Mouse (Mus musculus): Measurements from ENCODE around the gene Zc3hc1. TPM values are rescaled to one million over a fixed set of nuclear protein-coding genes. Genes with fewer than 3 reads are reported as not detected.
A peak's percentile ranks its signal among the peaks of the same experiment; 100 is the strongest.

The Zc3hc1 gene
- polyA plus RNA-seq, 1 experiment from 2014 or later, result 71.2 TPM

GRCm38 (mm10) chr6:30336912-30337311 is 53.9 kb downstream of the Zc3hc1 start:
- no peak for DNase-seq (ENCODE audit: low spot score)
- no peaks in the 10 kb centered on the region for H3K9me3 ChIP-seq
- no peak overlapping the region; the same call in 1 of the 2 replicates for H3K4me3 ChIP-seq
- H3K4me1 ChIP-seq, result peaks cover 24% of the 10 kb centered on the region
- no peaks in the 10 kb centered on the region for H3K36me3 ChIP-seq
- H3K27ac ChIP-seq, result 0 out of 2 replicates have a peak overlapping the region, but pooled peaks have one; percentile 42
- H3K27me3 ChIP-seq (ENCODE audit: insufficient read depth, poor library complexity, severe bottlenecking), result no peaks in the 10 kb centered on the region
- 29% methylated on average over 5 of the region's 5 CpGs for WGBS

- Histone ChIP-seq H3K4me3 (no peak overlapping the region), H3K4me1 (peaks cover 11% of the 10 kb centered on the region; the same call in 1 of the 2 replicates), H3K9me3 (no peaks in the 10 kb centered on the region), H3K27ac (no peak overlapping the region), H3K27me3 (ENCODE audit: insufficient read depth, poor library complexity, severe bottlenecking) (no peaks in the 10 kb centered on the region), H3K36me3 (no peaks in the 10 kb centered on the region)
- no peak for DNase-seq (ENCODE audit: low spot score)
- 58% methylated on average over 4 of the region's 4 CpGs for WGBS
Observed at GRCm38 (mm10) chr6:30332262-30332661, 58.6 kb downstream of the Zc3hc1 start.

GRCm38 (mm10) chr6:30330706-30331105 is 60.1 kb downstream of the Zc3hc1 start:
- 66% methylated on average over 5 of the region's 5 CpGs for WGBS
- H3K4me1 ChIP-seq, result peaks cover 5% of the 10 kb centered on the region; the same call in 1 of the 2 replicates

GRCm38 (mm10) chr6:30325932-30326501 is 64.8 kb downstream of the Zc3hc1 start:
- Histone ChIP-seq H3K27me3 (ENCODE audit: insufficient read depth, poor library complexity, severe bottlenecking) (no peaks in the 10 kb centered on the region), H3K4me3 (no peak overlapping the region), H3K4me1 (no peaks in the 10 kb centered on the region), H3K9me3 (no peaks in the 10 kb centered on the region), H3K27ac (0 out of 2 replicates have a peak overlapping the region, but pooled peaks have one; percentile 22), H3K36me3 (no peaks in the 10 kb centered on the region)
- 71% methylated on average over 3 of the region's 4 CpGs for WGBS
- no peak for DNase-seq (ENCODE audit: low spot score)

More at GRCm38 (mm10) chr6:30330706-30331105, 60.1 kb downstream of the Zc3hc1 start:
- Histone ChIP-seq H3K9me3 (no peaks in the 10 kb centered on the region), H3K36me3 (no peaks in the 10 kb centered on the region), H3K27ac (no peak overlapping the region), H3K4me3 (no peak overlapping the region), H3K27me3 (ENCODE audit: insufficient read depth, poor library complexity, severe bottlenecking) (no peaks in the 10 kb centered on the region)
- DNase-seq (ENCODE audit: low spot score), result no peak

DNA sequence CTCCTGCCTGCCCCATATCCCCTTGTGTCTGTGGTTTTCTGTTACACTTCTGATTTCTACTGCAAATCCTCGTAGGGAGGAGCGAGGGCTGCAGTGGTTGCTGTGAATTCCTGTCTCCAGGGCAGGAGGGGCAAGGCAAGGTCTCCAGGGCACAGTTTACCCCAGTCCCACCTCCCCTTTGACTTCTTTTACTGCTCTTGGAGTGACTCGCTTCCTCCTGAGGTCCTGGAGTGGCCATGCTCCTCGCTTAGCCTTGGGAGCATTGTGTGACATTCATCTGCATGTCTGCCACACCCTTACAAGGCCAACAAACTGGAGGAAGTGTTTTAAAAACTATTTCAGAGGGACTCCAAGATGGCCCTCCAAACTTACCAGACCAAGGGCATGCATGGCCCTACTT is 69.8 kb downstream of the Zc3hc1 start:
- no peak overlapping the region for H3K4me3 ChIP-seq
- no peaks in the 10 kb centered on the region for H3K9me3 ChIP-seq
- WGBS, result 53% methylated on average over 4 of the region's 4 CpGs
- H3K36me3 ChIP-seq, result no peaks in the 10 kb centered on the region
- no peak for DNase-seq (ENCODE audit: low spot score)
- H3K27ac ChIP-seq, result peak overlapping the region; percentile 25; the same call in 1 of the 2 replicates
- H3K4me1 ChIP-seq, result no peaks in the 10 kb centered on the region
- H3K27me3 ChIP-seq (ENCODE audit: insufficient read depth, poor library complexity, severe bottlenecking), result no peaks in the 10 kb centered on the region

DNA sequence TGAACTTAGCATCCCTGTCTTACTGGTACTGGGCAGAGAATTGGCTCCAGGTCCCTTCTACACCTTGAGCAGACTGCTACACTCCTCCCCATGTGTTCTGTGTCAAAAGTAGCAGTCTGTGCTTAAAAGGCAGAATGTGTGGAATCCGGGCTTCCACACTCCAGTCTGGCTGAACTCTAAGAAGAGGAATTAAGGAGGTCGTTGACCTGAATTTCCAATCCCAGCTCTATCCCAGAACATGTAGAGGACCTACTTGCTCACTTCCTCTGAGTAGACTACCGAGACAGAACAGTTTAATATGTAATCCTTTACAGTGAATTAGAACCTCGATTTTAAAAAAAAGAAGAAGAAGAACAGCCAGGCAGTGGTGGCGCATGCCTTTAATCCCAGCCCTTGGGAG is 71.6 kb downstream of the Zc3hc1 start:
- no peaks in the 10 kb centered on the region for H3K4me1 ChIP-seq
- no peaks in the 10 kb centered on the region for H3K36me3 ChIP-seq
- WGBS, result 76% methylated on average over 5 of the region's 5 CpGs
- H3K27ac ChIP-seq, result no peak overlapping the region
- H3K27me3 ChIP-seq (ENCODE audit: insufficient read depth, poor library complexity, severe bottlenecking), result no peaks in the 10 kb centered on the region
- no peak for DNase-seq (ENCODE audit: low spot score)
- H3K9me3 ChIP-seq, result no peaks in the 10 kb centered on the region
- no peak overlapping the region for H3K4me3 ChIP-seq

Other genes starting within 250 kb of the Zc3hc1 start
- 49.6 and 51.7 TPM in 2 replicates for gene Ube2h, start 86.5 kb downstream of the Zc3hc1 start, polyA plus RNA-seq (2016; fragmentation: Nextera tagmentation; extraction: Ambion mirVana)
- gene Klhdc10, start 10.8 kb upstream of the Zc3hc1 start, polyA plus RNA-seq (2016; fragmentation: Nextera tagmentation; extraction: Ambion mirVana), result 30.9 and 33.8 TPM in 2 replicates
- gene Tmem209, start 118.8 kb upstream of the Zc3hc1 start, polyA plus RNA-seq (2016; fragmentation: Nextera tagmentation; extraction: Ambion mirVana), result 38.2 and 41.1 TPM in 2 replicates
- 0.16 TPM in 1 of 2 replicates, not detected in the other for gene Ssmem1, start 118.8 kb upstream of the Zc3hc1 start, polyA plus RNA-seq (2016; fragmentation: Nextera tagmentation; extraction: Ambion mirVana)
- gene Cpa2, start 150.6 kb upstream of the Zc3hc1 start, polyA plus RNA-seq (2016; fragmentation: Nextera tagmentation; extraction: Ambion mirVana), result 17.8 and 29.1 TPM in 2 replicates
- 1.2 and 1.7 TPM in 2 replicates for gene Cpa4, start 177.3 kb upstream of the Zc3hc1 start, polyA plus RNA-seq (2016; fragmentation: Nextera tagmentation; extraction: Ambion mirVana)
- 0.97 and 2.1 TPM in 2 replicates for gene Cpa5, start 220.0 kb upstream of the Zc3hc1 start, polyA plus RNA-seq (2016; fragmentation: Nextera tagmentation; extraction: Ambion mirVana)
- 3.9 and 4.3 TPM in 2 replicates for gene Cpa1, start 248.2 kb upstream of the Zc3hc1 start, polyA plus RNA-seq (2016; fragmentation: Nextera tagmentation; extraction: Ambion mirVana)